Mouse (Mus musculus) spleen, adult 2 months (tissue): ENCODE results near the gene Tapbpl. TPM values are rescaled to one million over a fixed set of nuclear protein-coding genes. Genes with fewer than 3 reads are reported as not detected.

Source experiments
- DNase-seq, 2 experiments: peaks; one replicate each; pipeline versions ENCODE4 v3.0.0 to v3.0.0-alpha.2; 2012 to 2021; ENCODE audit warnings: low spot score in 2 of 2, low read depth in 1 of 2
- H3K27ac ChIP-seq: fragments of 200-500 bp; 2 replicates; pipeline ENCODE4 v1.5.1; 2012; ENCODE audit warnings: low read length, inconsistent platforms; ENCODE audit not compliant: insufficient read depth
- H3K27me3 ChIP-seq: fragments of 200-500 bp; 2 replicates; pipeline ENCODE4 v1.6.1; 2012; ENCODE audit warnings: mild to moderate bottlenecking, moderate library complexity, low read length, inconsistent platforms; ENCODE audit not compliant: control insufficient read depth, insufficient read depth
- H3K36me3 ChIP-seq: fragments of 200-500 bp; 2 replicates; pipeline ENCODE4 v1.6.1; 2012; ENCODE audit warnings: mild to moderate bottlenecking, low read length, inconsistent platforms; ENCODE audit not compliant: control insufficient read depth, insufficient read depth
- H3K4me1 ChIP-seq: fragments of 200-500 bp; 2 replicates; pipeline ENCODE4 v1.6.1; 2011; ENCODE audit warnings: inconsistent platforms; ENCODE audit not compliant: control insufficient read depth, insufficient read depth, insufficient read length
- H3K4me3 ChIP-seq: fragments of 200-500 bp; 2 replicates; pipeline ENCODE4 v1.5.1; 2011; ENCODE audit warnings: mild to moderate bottlenecking, inconsistent platforms; ENCODE audit not compliant: insufficient read depth, insufficient read length; ENCODE audit errors: extremely low read depth
- CTCF ChIP-seq: fragments of 200-500 bp; IDR thresholded peaks from 2 replicates; pipeline ENCODE4 v1.5.1; 2011; ENCODE audit warnings: mild to moderate bottlenecking, inconsistent platforms; ENCODE audit not compliant: insufficient read depth, insufficient read length, insufficient replicate concordance; ENCODE audit errors: extremely low read depth
- POLR2A ChIP-seq: fragments of 200-500 bp; IDR thresholded peaks from 2 replicates; pipeline ENCODE4 v1.6.1; 2011; ENCODE audit warnings: low read depth, low read length, inconsistent platforms
- WGBS: fragments of 180-500 bp; shearing (Covaris S2); methylation state at CpG from one replicate; pipeline ENCODE4 v1.1.7; 2018; 5-methylcytosine and 5-hydroxymethylcytosine counted together
- polyA plus RNA-seq: library from polyadenylated mRNA; depleted of rRNA; stranded (reverse); fragments of >200 nt; gene quantifications from 2 replicates; pipeline ENCODE4 v1.2.3, GENCODE M21; 2012

Gene Tapbpl
- polyA plus RNA-seq, 1 experiment: 24.4 TPM

DNA sequence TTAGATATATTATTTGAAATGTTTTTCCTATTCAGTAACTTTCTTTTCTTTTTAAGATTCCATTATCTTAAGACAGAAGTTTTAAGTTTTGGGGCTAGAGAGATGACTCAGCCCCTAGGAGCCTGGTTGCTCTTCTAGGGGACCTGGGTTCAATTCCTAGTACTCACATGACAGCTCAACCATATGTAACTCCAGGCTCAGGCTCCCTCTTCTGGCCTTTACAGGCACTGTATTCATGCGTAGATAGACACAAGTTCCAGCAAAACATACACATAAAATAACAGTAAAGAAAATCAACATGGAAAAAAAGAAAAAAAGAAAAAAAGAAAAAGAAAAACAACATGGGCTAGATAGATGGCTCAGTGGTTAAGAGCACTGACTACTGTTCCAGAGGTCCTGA lies 21.2 kb downstream of the Tapbpl start:
- H3K4me3 ChIP-seq: no peak overlapping the region
- no peaks in the 10 kb centered on the region for H3K4me1 ChIP-seq
- no peaks in the 10 kb centered on the region for H3K36me3 ChIP-seq
- no peak for TF ChIP-seq CTCF
- H3K27ac ChIP-seq: no peak overlapping the region
- WGBS: 91% methylated on average over 1 of the region's 1 CpGs
- no peak for DNase-seq
- no peaks in the 10 kb centered on the region for H3K27me3 ChIP-seq

DNA sequence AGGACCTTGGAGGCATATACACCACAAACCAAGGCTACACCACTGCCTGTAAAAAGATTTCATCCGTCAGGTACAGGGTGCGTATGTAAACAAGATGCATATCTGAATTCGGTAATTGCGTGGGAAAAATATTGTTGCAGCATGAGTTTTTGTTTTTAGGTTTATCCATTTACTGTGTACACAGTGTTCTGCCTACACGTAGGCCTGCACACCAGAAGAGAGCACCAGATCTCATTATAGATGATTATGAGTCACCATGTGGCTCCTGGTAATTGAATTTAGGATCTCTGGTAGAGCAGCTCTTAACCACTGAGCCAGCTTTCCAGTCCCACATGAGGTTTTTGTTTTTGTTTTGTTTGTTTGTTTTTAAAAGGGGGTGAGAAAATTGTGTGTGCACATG lies 34.5 kb downstream of the Tapbpl start:
- TF ChIP-seq CTCF (no peak), POLR2A (no peak)
- no peak for DNase-seq
- no peaks in the 10 kb centered on the region for H3K27me3 ChIP-seq
- 92% methylated on average over 5 of the region's 5 CpGs for WGBS
- H3K27ac ChIP-seq: no peak overlapping the region
- peaks cover 2% of the 10 kb centered on the region; the same call in 1 of the 2 replicates for H3K4me1 ChIP-seq
- no peak overlapping the region for H3K4me3 ChIP-seq
- peaks cover 4% of the 10 kb centered on the region; the same call in 1 of the 2 replicates for H3K36me3 ChIP-seq

DNA sequence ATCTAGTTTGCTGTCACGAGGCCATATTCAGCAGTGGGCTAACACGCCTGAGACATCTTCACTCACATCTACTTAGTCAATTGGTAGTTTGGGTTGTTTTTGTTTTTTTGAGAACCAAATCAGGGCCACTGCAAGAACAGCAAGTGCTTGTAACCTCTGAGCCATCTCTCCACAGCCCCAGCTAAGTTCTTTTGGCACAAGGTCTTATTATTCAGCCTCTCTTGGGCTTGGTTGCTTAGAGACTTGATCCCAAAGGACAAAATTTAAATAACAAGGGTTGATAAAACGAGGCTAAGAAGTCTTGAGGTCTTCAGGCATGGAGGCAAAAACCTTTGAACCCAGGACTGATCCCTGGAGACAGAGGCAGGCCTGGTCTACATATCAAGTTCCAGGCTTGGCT lies 35.4 kb downstream of the Tapbpl start:
- DNase-seq: no peak
- 75% methylated on average over 3 of the region's 3 CpGs for WGBS
- no peak overlapping the region for H3K4me3 ChIP-seq
- H3K36me3 ChIP-seq: peaks cover 4% of the 10 kb centered on the region; the same call in 1 of the 2 replicates
- no peak overlapping the region for H3K27ac ChIP-seq
- peaks cover 2% of the 10 kb centered on the region; the same call in 1 of the 2 replicates for H3K4me1 ChIP-seq
- no peaks in the 10 kb centered on the region for H3K27me3 ChIP-seq
- no peak for TF ChIP-seq POLR2A
- TF ChIP-seq CTCF: no peak

DNA sequence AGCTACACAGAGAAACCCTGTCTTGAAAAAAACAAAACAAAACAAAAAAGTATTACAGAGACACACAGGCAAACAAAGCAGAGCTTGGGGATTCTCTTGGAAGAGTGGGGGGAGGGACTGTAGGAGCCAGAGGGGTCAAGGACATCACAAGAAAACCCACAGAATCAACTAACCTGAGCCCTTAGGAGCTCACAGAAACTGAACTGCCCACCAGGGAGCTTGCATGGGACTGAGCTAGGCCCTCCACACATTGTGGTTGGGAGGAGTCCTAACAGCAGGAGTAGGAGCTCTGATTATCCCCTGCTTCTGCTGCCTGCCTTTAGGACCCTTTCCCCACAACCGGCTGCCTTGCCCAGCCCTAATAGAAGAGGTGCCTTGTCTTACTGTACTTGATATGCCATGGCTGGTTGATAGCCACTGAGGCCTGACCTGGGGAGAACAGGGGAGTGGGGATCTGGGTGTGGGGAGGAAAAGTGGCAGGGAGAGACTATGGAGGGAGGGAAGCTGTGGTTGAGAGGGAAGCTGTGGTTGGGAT lies 36.1 kb downstream of the Tapbpl start:
- WGBS: 88% methylated on average over 1 of the region's 1 CpGs
- Histone ChIP-seq H3K27me3 (no peaks in the 10 kb centered on the region), H3K27ac (no peak overlapping the region), H3K4me1 (peaks cover 4% of the 10 kb centered on the region; the same call in 1 of the 2 replicates), H3K36me3 (peaks cover 4% of the 10 kb centered on the region; the same call in 1 of the 2 replicates), H3K4me3 (no peak overlapping the region)
- TF ChIP-seq CTCF: no peak
- TF ChIP-seq POLR2A: no peak
- DNase-seq: no peak

- DNase-seq: no peak
- H3K4me3 ChIP-seq: no peak overlapping the region
- no peaks in the 10 kb centered on the region for H3K27me3 ChIP-seq
- no peak for TF ChIP-seq CTCF
- TF ChIP-seq POLR2A: no peak
- 65% methylated on average over 7 of the region's 7 CpGs for WGBS
- no peak overlapping the region for H3K27ac ChIP-seq
- H3K36me3 ChIP-seq: peaks cover 4% of the 10 kb centered on the region; the same call in 1 of the 2 replicates
- H3K4me1 ChIP-seq: peaks cover 4% of the 10 kb centered on the region; the same call in 1 of the 2 replicates
These were observed 38.3 kb downstream of the Tapbpl start for GRCm38 (mm10) chr6:125193390-125193789.

DNA sequence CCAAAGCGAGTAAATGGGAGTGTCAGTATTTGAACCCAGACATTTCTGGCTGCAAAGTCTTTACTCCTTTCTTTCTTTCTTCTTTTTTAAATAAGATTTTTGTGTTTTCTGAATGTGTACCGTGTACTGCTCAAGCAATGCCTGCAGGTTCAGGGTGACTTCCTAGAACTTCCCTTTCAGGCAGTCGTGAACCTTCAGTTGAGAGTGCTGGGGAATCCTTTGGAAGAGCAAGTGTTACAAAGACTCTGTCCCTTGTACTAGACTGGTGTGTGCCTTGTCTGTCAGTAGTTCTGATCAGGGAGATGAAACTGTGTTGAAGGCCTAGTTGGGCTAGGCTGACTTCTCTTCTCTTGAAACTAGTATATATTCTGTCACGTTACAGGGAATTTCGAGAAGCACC lies 38.8 kb downstream of the Tapbpl start:
- no peak for TF ChIP-seq POLR2A
- TF ChIP-seq CTCF: no peak
- no peak for DNase-seq
- H3K36me3 ChIP-seq: peaks cover 4% of the 10 kb centered on the region; the same call in 1 of the 2 replicates
- H3K27ac ChIP-seq: peak overlapping the region; percentile 99; the same call in 1 of the 2 replicates
- WGBS: 23% methylated on average over 5 of the region's 5 CpGs
- H3K4me3 ChIP-seq: peak overlapping the region; percentile 96; the same call in 1 of the 2 replicates
- no peaks in the 10 kb centered on the region for H3K27me3 ChIP-seq
- H3K4me1 ChIP-seq: peaks cover 4% of the 10 kb centered on the region; the same call in 1 of the 2 replicates

DNA sequence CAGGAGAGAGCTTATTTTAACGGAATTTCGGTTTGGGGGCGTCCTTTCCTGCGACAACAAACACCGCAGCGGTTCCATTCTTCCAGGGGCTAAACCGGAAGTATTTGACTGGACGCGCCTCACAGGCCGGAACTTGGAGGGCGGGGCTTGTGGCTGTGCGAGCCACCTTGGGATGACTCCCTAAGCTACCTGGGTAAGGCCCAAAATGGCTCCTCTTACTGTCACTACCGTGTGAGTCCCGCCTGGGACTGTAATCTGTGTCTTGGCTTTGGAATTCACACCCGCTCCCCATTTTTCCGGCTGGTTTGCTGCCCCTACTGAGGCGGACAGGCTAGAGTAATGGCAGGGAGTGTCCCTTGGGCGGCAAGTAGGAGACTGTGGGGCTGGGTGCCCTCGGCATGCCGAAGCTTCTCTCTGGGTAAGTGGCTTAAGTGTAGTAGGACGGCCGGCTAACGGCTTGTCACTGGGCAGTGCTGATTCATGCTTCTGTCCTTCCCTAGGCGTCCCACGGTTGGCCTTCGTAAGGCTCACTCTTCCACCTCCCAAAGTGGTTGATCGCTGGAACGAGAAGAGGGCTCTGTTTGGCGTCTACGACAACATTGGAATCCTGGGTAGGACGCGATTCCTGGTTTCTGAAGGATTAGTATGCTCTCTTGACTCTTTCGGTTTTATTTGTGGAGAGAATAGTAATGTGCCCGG lies 39.5 kb downstream of the Tapbpl start:
- peaks cover 4% of the 10 kb centered on the region; the same call in 1 of the 2 replicates for H3K36me3 ChIP-seq
- peak overlapping the region; percentile 99 for H3K27ac ChIP-seq
- peak; percentile 83 to 90 for DNase-seq
- peaks cover 4% of the 10 kb centered on the region; the same call in 1 of the 2 replicates for H3K4me1 ChIP-seq
- TF ChIP-seq CTCF: no peak
- no peak for TF ChIP-seq POLR2A
- WGBS: under 1% methylated on average over 34 of the region's 34 CpGs
- H3K4me3 ChIP-seq: peak overlapping the region; percentile 96
- H3K27me3 ChIP-seq: no peaks in the 10 kb centered on the region
